In genomic region chr5:99214400-99214799, GRCm38 (mm10) we compare ENCODE assay signal across 12 mouse cellular contexts.
DNase-seq lines count a peak whose midpoint lies in the region; ATAC-seq lines count a peak whose summit lies in the region.
"Had no signal": no experiment of that assay in that cellular context is flagged by ENCODE, and none has a peak within 500 bp of the region (broad histone marks: within the 10 kb centered on the region; RNA-seq: fewer than 3 reads in every experiment).

No protein-coding gene starts in this region.

- no peak for DNase-seq in frontal cortex, postnatal 25 days (ENCODE audit: low spot score in 2 of 2)
- DNase-seq in left cerebral cortex, adult 18-20 months (ENCODE audit: low spot score in 2 of 2) = peak; percentile 58 to 66
- no peak for DNase-seq in left cerebral cortex, adult 8-10 months (ENCODE audit: low spot score in 2 of 2)
- peak; percentile 23 for DNase-seq in c-Kit-positive CD71-negative TER-119-negative erythroid progenitor cells, embryonic 14.5 days (ENCODE audit: low read depth)
- DNase-seq in embryo, embryonic 10.5 days (ENCODE audit: low spot score) = no peak
- no peak for DNase-seq in testis, postnatal 14 days (ENCODE audit: low spot score)

- H3K27ac ChIP-seq in macrophage = peak overlapping the region; percentile 70
- H3K27ac ChIP-seq: intestine, embryonic 15.5 days; limb, embryonic 10.5 days; neural tube, embryonic 13.5 days had no signal

- H3K4me3 ChIP-seq in macrophage (ENCODE audit: inconsistent target) = no peak overlapping the region
- H3K4me3 ChIP-seq: forebrain, embryonic 10.5 days; intestine, embryonic 15.5 days; limb, embryonic 10.5 days; neural tube, embryonic 13.5 days had no signal

- peak; percentile 70 for ATAC-seq in frontal cortex, adult (ENCODE audit: low TSS enrichment)
- ATAC-seq: intestine, embryonic 15.5 days had no signal

- H3K36me3 ChIP-seq in macrophage (ENCODE audit: inconsistent target) = peaks cover 26% of the 10 kb centered on the region

- H3K79me2 ChIP-seq in macrophage (ENCODE audit: inconsistent target) = no peaks in the 10 kb centered on the region

- WGBS in macrophage (ENCODE audit: missing documents) = 3% methylated on average over 6 of the region's 6 CpGs

Comparison
In these comparisons a context has a peak if more than half of its experiments do, and no peak if none do; other contexts are left out.
1. DNase-seq: peak in left cerebral cortex, adult 18-20 months (2 of 2) and c-Kit-positive CD71-negative TER-119-negative erythroid progenitor cells, embryonic 14.5 days (single experiment); none in frontal cortex, postnatal 25 days (0 of 2), left cerebral cortex, adult 8-10 months (0 of 2), embryo, embryonic 10.5 days (single experiment) and testis, postnatal 14 days (single experiment).